Mouse (Mus musculus) midbrain, embryonic 13.5 days (tissue): ENCODE data around the gene Fstl3. TPM values are rescaled to one million over a fixed set of nuclear protein-coding genes. Genes with fewer than 3 reads are reported as not detected.

Experiments used
- ATAC-seq: fragments of 200-750 bp; cut with Nextera tagmentation; 2 replicates; pipeline ENCODE4 v1.8.0; 2017; ENCODE audit warnings: mild to moderate bottlenecking, moderate TSS enrichment, moderate library complexity
- H3K27ac ChIP-seq: fragments of 300-500 bp; sonication (generic); 2 replicates; pipeline ENCODE4 v1.5.1; 2015; ENCODE audit warnings: inconsistent platforms, mild to moderate bottlenecking, moderate library complexity
- H3K27me3 ChIP-seq: fragments of 300-500 bp; sonication (generic); 2 replicates; pipeline ENCODE4 v1.6.1; 2015; ENCODE audit warnings: mild to moderate bottlenecking, inconsistent platforms
- H3K36me3 ChIP-seq: fragments of 300-500 bp; sonication (generic); 2 replicates; pipeline ENCODE4 v1.6.1; 2015; ENCODE audit warnings: mild to moderate bottlenecking, inconsistent platforms
- H3K4me1 ChIP-seq: fragments of 300-500 bp; sonication (generic); replicated peaks from 2 replicates; pipeline ENCODE4 v1.6.1; 2015; ENCODE audit warnings: inconsistent platforms
- H3K4me2 ChIP-seq: fragments of 300-500 bp; sonication (generic); replicated peaks from 2 replicates; pipeline ENCODE4 v1.6.1; 2015; ENCODE audit warnings: moderate library complexity, mild to moderate bottlenecking, inconsistent platforms
- H3K4me3 ChIP-seq: fragments of 300-500 bp; sonication (generic); replicated peaks from 2 replicates; pipeline ENCODE4 v1.5.1; 2015; ENCODE audit warnings: mild to moderate bottlenecking, inconsistent platforms
- H3K9ac ChIP-seq: fragments of 300-500 bp; sonication (generic); replicated peaks from 2 replicates; pipeline ENCODE4 v1.6.1; 2015; ENCODE audit warnings: mild to moderate bottlenecking, inconsistent platforms
- H3K9me3 ChIP-seq: fragments of 300-500 bp; sonication (generic); 2 replicates; pipeline ENCODE4 v1.6.1; 2016; ENCODE audit warnings: mild to moderate bottlenecking, inconsistent platforms
- WGBS: fragments of 180-500 bp; shearing (Covaris S2); methylation state at CpG from one replicate; pipeline ENCODE4 v1.1.7; 2015; 5-methylcytosine and 5-hydroxymethylcytosine counted together
- polyA plus RNA-seq: library from polyadenylated mRNA; unstranded; fragments of >200 nt; fragmentation: Nextera tagmentation; extraction: Ambion mirVana; gene quantifications from 2 replicates; pipeline ENCODE4 v1.2.1, GENCODE M21; 2015

Gene Fstl3
- polyA plus RNA-seq, result 0.63 and 1.1 TPM in 2 replicates

DNA sequence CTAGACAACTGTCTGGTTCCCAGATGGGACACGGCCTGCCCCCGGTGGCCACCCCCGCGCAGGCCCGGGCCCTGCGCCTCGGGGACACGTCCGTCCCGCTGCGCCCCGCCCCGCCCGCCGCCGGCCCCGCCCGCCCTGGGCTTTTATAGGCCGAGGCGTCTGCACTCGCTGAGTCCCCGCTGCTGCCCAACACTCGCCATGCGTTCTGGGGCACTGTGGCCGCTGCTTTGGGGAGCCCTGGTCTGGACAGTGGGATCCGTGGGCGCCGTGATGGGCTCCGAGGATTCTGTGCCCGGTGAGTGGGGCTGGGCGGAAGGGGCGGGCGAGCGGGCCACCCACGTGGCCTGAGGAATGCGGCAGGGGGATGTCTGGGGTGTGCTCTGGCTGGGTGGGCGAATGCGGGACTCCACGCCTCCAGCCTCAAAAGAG, at the start of gene Fstl3:
TSS of gene Fstl3 (plus strand) at position 170 of the 429 bp plus-strand sequence.
- H3K27ac ChIP-seq, result no peak within 1 kb of the TSS
- peak within 1 kb of the TSS; percentile 48; the same call in 1 of the 2 replicates for H3K9ac ChIP-seq
- H3K4me3 ChIP-seq, result peak within 1 kb of the TSS; percentile 21
- no peak for ATAC-seq
- peak within 1 kb of the TSS; percentile 47 for H3K4me2 ChIP-seq
- 2% methylated on average over 39 of the region's 39 CpGs for WGBS
- peaks cover 38% of the 10 kb centered on the region for H3K4me1 ChIP-seq
- H3K36me3 ChIP-seq, result no peaks in the 10 kb centered on the region
- H3K9me3 ChIP-seq, result 0 out of 2 replicates have a peak, but pooled peaks cover 4% of the 10 kb centered on the region
- H3K27me3 ChIP-seq, result peaks cover 54% of the 10 kb centered on the region

DNA sequence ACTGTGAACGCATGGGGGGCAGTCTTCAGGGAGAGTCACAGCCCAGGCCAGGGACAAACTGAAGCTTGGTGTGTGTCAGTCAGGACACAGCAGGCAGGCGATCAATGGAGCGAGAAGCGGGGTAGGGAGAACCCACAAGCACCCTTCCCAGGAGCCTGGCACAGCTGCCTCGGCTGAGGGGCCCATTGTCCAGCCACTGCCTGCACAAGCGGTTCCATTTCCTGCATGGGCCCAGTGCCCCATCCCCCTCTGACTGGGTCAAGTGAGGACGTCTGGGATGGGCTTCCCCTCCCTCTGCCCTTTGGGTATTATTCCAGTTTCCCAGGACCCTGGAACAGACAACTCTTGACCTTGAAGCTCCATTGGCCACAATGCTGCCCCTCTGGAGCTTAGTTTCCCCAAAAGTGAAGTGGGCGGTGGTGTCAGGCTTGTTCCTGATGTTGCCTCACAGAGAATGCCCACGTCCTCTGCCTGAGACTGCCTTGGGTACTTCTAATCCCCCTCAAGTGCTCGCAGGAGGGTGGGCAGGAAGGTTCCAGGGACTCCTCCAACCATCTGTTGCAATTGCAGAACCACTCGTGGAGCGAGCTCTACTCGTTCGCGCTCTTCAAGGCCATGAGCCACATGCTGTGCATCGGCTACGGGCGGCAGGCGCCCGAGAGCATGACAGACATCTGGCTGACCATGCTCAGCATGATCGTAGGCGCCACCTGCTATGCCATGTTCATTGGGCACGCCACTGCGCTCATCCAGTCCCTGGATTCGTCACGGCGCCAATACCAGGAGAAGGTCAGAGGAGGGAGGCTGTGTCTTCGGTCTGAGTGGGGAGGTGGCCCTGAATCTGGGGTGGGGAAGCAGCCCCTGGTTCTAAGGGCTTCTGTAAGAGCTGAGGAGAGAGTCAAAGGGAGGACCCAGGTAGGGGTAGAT, 48.5 kb upstream of the Fstl3 start:
- Histone ChIP-seq H3K9ac (no peak overlapping the region), H3K27ac (no peak overlapping the region), H3K9me3 (0 out of 2 replicates have a peak, but pooled peaks cover 3% of the 10 kb centered on the region), H3K36me3 (peaks cover 27% of the 10 kb centered on the region), H3K27me3 (no peaks in the 10 kb centered on the region), H3K4me2 (no peak overlapping the region), H3K4me1 (no peaks in the 10 kb centered on the region), H3K4me3 (no peak overlapping the region)
- no peak for ATAC-seq
- WGBS, result 77% methylated on average over 28 of the region's 28 CpGs

DNA sequence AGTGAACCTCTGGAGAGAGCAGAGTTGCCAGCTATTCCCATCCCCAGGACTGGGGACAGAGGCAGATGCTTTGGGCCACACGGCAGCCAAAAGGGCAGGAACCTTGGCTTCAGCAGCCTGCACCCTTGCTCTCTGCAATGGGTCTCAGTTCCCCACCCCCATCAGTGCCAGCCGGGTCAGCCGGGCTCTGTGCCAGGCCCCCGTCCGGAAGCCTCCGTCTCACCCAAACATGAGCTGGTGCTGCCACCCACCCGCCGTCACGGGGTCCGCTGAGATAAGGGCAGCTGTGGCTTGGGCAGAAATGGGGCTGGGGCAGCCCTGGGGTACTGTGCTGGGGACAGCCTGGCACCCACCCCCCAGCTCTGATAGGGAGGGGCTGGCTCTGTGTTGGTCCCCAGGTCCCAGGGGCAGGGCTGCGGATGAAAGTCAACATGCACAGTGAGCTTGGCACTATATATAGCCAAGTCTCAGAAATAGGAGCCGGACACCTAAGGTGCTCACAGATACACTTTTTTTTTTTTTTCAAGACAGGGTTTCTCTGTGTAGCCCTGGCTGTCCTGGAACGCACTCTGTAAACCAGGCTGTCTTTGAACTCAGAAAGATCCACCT, 47.6 kb upstream of the Fstl3 start:
- H3K9me3 ChIP-seq, result 0 out of 2 replicates have a peak, but pooled peaks cover 3% of the 10 kb centered on the region
- peaks cover 35% of the 10 kb centered on the region for H3K36me3 ChIP-seq
- no peak overlapping the region for H3K4me2 ChIP-seq
- no peak overlapping the region for H3K27ac ChIP-seq
- ATAC-seq, result no peak
- H3K4me3 ChIP-seq, result no peak overlapping the region
- no peak overlapping the region for H3K9ac ChIP-seq
- no peaks in the 10 kb centered on the region for H3K4me1 ChIP-seq
- 91% methylated on average over 13 of the region's 13 CpGs for whole genome bisulfite sequencing
- H3K27me3 ChIP-seq, result no peaks in the 10 kb centered on the region

DNA sequence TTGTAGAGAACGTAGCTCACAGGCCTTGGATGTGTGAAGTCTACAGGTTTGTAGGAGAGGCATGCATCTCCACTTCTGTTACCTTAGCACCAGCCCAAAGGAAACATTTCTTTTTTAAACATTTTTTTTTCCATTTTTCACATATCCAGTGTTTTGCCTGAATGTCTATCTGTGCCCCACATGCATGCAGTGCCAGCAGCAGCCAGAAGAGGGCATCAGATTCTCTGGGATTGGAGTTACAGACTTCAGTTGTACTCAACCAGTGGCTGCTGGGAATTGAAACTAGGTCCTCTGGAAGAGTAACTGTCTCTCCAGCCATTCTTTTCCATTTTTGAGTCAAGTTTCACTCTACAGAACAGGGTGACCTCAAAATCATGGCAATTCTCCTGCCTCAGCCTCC, 44.6 kb upstream of the Fstl3 start:
- no peak for ATAC-seq
- Histone ChIP-seq H3K4me2 (no peak overlapping the region), H3K9ac (no peak overlapping the region), H3K27me3 (peaks cover 21% of the 10 kb centered on the region), H3K4me3 (no peak overlapping the region), H3K36me3 (peaks cover 66% of the 10 kb centered on the region), H3K27ac (no peak overlapping the region), H3K9me3 (peaks cover 11% of the 10 kb centered on the region; the same call in 1 of the 2 replicates), H3K4me1 (peaks cover 5% of the 10 kb centered on the region; the same call in 1 of the 2 replicates)
- WGBS, result 100% methylated on average over 1 of the region's 1 CpGs

DNA sequence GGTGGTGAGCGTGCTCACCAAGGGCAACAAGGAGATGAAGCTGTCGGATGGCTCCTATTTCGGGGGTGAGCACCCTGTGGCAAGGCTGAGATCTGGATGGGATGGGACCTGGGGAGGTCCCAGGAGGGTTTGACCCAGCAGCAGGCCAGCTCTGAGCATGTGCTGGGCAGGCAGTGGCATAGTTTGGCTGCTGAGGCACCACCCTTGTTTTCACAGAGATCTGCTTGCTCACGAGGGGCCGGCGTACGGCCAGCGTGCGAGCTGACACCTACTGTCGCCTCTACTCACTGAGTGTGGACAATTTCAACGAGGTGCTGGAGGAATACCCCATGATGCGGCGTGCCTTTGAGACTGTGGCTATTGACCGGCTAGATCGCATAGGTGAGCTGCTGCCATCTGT, 43.2 kb upstream of the Fstl3 start:
- Histone ChIP-seq H3K27me3 (peaks cover 21% of the 10 kb centered on the region), H3K4me3 (no peak overlapping the region), H3K4me2 (no peak overlapping the region), H3K4me1 (peaks cover 5% of the 10 kb centered on the region; the same call in 1 of the 2 replicates), H3K9me3 (peaks cover 23% of the 10 kb centered on the region), H3K9ac (no peak overlapping the region), H3K36me3 (peaks cover 79% of the 10 kb centered on the region), H3K27ac (no peak overlapping the region)
- ATAC-seq, result no peak
- WGBS, result 96% methylated on average over 15 of the region's 15 CpGs

DNA sequence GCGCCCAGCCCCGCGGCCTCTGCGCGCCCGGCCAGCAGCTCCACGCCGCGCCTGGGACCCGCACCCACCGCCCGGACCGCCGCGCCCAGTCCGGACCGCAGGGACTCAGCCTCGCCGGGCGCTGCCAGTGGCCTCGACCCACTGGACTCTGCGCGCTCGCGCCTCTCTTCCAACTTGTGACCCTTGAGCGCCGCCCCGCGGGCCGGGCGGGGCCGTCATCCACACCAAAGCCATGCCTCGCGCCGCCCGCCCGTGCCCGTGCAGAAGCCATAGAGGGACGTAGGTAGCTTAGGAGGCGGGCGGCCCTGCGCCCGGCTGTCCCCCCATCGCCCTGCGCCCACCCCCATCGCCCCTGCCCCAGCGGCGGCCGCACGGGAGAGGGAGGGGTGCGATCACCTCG, 41.7 kb upstream of the Fstl3 start:
- H3K4me1 ChIP-seq, result peaks cover 5% of the 10 kb centered on the region; the same call in 1 of the 2 replicates
- peaks cover 21% of the 10 kb centered on the region for H3K27me3 ChIP-seq
- no peak overlapping the region for H3K27ac ChIP-seq
- WGBS, result 38% methylated on average over 49 of the region's 52 CpGs
- H3K9ac ChIP-seq, result no peak overlapping the region
- H3K4me3 ChIP-seq, result 0 out of 2 replicates have a peak overlapping the region, but pooled peaks have one; percentile 1
- H3K9me3 ChIP-seq, result peaks cover 38% of the 10 kb centered on the region
- ATAC-seq, result no peak; the same call in 1 of the 2 replicates
- peaks cover 94% of the 10 kb centered on the region for H3K36me3 ChIP-seq
- peak overlapping the region; percentile 11; the same call in 1 of the 2 replicates for H3K4me2 ChIP-seq

DNA sequence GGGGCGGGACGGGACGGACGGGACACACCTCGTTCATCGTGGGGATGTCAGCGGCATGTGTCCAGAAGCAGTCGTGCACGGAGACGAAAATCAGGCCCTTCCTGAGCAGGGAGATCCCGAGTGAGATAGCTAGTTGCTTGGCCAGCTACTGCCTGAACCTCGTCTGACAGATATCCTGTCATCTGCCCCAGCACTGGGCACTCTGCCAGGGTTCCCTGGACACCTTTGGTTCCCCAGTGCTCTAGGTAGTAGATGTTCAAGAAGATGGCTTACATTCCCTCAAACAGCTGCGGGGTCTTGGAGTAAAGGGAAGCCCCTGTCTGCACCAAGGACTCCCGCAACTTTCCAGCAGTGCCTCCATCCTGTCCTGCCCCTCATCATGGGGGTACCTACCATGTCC, 40.4 kb upstream of the Fstl3 start:
- H3K36me3 ChIP-seq, result peaks cover 98% of the 10 kb centered on the region
- no peak overlapping the region for H3K4me2 ChIP-seq
- no peak overlapping the region for H3K27ac ChIP-seq
- peaks cover 40% of the 10 kb centered on the region for H3K9me3 ChIP-seq
- peaks cover 21% of the 10 kb centered on the region for H3K27me3 ChIP-seq
- H3K4me3 ChIP-seq, result no peak overlapping the region
- no peak overlapping the region for H3K9ac ChIP-seq
- WGBS, result 94% methylated on average over 14 of the region's 14 CpGs
- ATAC-seq, result no peak
- peaks cover 5% of the 10 kb centered on the region; the same call in 1 of the 2 replicates for H3K4me1 ChIP-seq

DNA sequence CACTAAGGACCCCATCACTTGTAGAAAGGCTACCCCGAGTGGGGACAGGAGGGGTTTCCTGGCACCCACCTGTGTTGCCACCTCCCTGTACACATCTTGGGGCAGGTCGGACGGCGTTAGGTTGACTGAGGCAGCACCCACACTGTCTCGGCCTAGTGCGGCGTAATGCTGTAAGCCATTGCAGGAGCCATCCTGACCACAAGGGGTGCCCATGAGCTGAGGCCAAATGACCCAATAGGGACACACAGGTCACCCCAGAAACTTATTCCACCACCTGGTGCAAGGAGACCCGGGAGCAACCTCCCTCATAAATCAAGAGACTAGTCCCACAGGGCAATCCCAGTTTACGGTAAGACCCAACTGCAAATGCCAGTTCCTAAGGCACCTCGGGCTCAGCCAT, 38.8 kb upstream of the Fstl3 start:
- Histone ChIP-seq H3K4me1 (peaks cover 5% of the 10 kb centered on the region; the same call in 1 of the 2 replicates), H3K4me3 (no peak overlapping the region)

DNA sequence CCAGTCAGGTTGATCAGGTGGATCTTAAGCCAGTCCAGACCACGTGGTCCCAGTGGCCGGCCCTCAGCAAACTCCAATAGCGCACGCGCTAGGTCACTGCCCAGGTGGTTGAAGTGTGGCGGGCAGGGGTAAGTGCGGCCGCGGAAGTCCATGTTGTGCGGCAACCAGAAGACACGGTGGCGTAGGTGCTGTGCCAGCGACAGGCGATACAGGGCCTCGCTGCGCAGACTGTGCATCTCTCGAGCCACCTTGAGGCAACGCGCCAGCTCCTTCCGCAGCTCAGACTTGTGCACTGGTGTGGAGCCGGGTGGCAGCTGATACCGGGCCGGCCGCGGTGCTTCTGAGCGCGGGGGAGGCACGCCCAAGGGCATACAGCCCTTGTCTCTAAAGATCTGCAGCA, 37.8 kb upstream of the Fstl3 start:
- WGBS, result 96% methylated on average over 28 of the region's 28 CpGs
- H3K4me3 ChIP-seq, result no peak overlapping the region
- no peak for ATAC-seq
- no peak overlapping the region for H3K9ac ChIP-seq
- peaks cover 98% of the 10 kb centered on the region for H3K36me3 ChIP-seq
- peaks cover 37% of the 10 kb centered on the region for H3K9me3 ChIP-seq
- H3K27ac ChIP-seq, result no peak overlapping the region
- H3K4me2 ChIP-seq, result no peak overlapping the region
- H3K4me1 ChIP-seq, result peaks cover 5% of the 10 kb centered on the region; the same call in 1 of the 2 replicates
- H3K27me3 ChIP-seq, result peaks cover 21% of the 10 kb centered on the region

More for the DNA sequence above, 38.8 kb upstream of the Fstl3 start:
- Histone ChIP-seq H3K4me2 (no peak overlapping the region), H3K9me3 (peaks cover 37% of the 10 kb centered on the region), H3K27ac (no peak overlapping the region), H3K27me3 (peaks cover 21% of the 10 kb centered on the region), H3K36me3 (peaks cover 98% of the 10 kb centered on the region), H3K9ac (no peak overlapping the region)
- WGBS, result 85% methylated on average over 10 of the region's 10 CpGs
- ATAC-seq, result no peak

DNA sequence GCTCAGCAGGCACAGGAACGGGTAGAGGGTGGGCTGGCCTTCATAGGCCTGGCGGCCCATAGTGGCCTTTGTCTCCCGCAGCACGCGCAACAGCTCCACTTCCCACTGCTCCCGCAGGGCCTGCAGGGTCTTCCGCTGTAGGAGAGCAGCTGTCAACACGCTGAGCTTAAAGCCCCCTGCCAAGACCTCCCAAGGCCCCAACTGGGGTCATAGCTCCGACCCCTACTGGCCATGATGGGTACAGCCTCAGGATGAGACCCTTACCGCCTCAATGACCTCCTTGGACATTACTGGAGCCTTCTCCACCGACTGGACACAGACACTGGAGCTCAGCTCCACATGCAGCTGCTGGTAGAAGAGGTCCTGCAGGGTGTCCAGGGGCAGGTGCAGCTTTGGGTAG, 36.2 kb upstream of the Fstl3 start:
- H3K4me1 ChIP-seq, result peaks cover 8% of the 10 kb centered on the region
- ATAC-seq, result no peak
- no peak overlapping the region for H3K4me3 ChIP-seq
- H3K9me3 ChIP-seq, result peaks cover 35% of the 10 kb centered on the region
- H3K9ac ChIP-seq, result no peak overlapping the region
- no peak overlapping the region for H3K4me2 ChIP-seq
- no peak overlapping the region for H3K27ac ChIP-seq
- WGBS, result 59% methylated on average over 11 of the region's 11 CpGs
- H3K36me3 ChIP-seq, result peaks cover 86% of the 10 kb centered on the region
- peaks cover 9% of the 10 kb centered on the region for H3K27me3 ChIP-seq

DNA sequence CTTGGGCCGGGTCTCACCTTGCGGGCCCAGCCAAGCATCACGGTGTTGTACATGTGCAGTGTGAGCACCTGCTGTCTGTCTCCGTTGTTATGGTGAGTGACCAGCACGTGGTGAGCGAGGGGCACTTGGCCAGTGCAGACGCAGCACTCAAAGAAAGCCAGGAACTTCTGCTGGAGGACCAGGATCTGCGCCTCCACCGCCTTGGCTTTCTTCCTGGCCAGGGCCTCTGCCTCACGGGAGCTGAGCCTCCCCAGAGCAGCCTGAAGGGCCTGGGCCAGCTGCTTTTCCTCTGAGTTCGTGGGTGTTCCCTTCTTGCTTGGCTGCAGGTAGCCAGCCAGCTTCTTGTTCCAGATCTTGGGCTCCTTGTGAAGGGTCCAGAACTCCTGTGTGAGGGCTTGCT, 33.9 kb upstream of the Fstl3 start:
- H3K4me1 ChIP-seq, result peaks cover 15% of the 10 kb centered on the region
- H3K36me3 ChIP-seq, result peaks cover 63% of the 10 kb centered on the region
- no peaks in the 10 kb centered on the region for H3K27me3 ChIP-seq
- H3K4me3 ChIP-seq, result no peak overlapping the region
- peaks cover 23% of the 10 kb centered on the region for H3K9me3 ChIP-seq
- no peak overlapping the region for H3K4me2 ChIP-seq
- WGBS, result 90% methylated on average over 11 of the region's 11 CpGs
- H3K9ac ChIP-seq, result no peak overlapping the region
- H3K27ac ChIP-seq, result no peak overlapping the region
- no peak for ATAC-seq
